Mouse (Mus musculus) limb, embryonic 13.5 days (tissue): ENCODE measurements at regions not wholly inside any gene's neighbourhood (a gene's known extent, or its start where the extent isn't known, plus 50 kb on each side); places are given as distances from the start of the nearest gene placed in this dataset.

Experiments
- ATAC-seq: fragments of 200-750 bp; cut with Nextera tagmentation; 2 replicates; pipeline ENCODE4 v1.8.0; 2017; ENCODE audit warnings: low read depth, moderate number of reproducible peaks, moderate TSS enrichment; ENCODE audit not compliant: low FRiP score
- H3K27ac ChIP-seq: fragments of 300-500 bp; sonication (generic); 2 replicates; pipeline ENCODE4 v1.5.1; 2015; ENCODE audit warnings: inconsistent platforms, mild to moderate bottlenecking, moderate library complexity
- H3K27me3 ChIP-seq: fragments of 300-500 bp; sonication (generic); 2 replicates; pipeline ENCODE4 v1.6.1; 2015; ENCODE audit warnings: mild to moderate bottlenecking, inconsistent platforms
- H3K36me3 ChIP-seq: fragments of 300-500 bp; sonication (generic); 2 replicates; pipeline ENCODE4 v1.6.1; 2015; ENCODE audit warnings: inconsistent platforms, mild to moderate bottlenecking, moderate library complexity
- H3K4me1 ChIP-seq: fragments of 300-500 bp; sonication (generic); 2 replicates; pipeline ENCODE4 v1.6.1; 2015; ENCODE audit warnings: inconsistent platforms
- H3K4me2 ChIP-seq: fragments of 300-500 bp; sonication (generic); replicated peaks from 2 replicates; pipeline ENCODE4 v1.6.1; 2015; ENCODE audit warnings: inconsistent platforms, mild to moderate bottlenecking, moderate library complexity
- H3K4me3 ChIP-seq: fragments of 300-500 bp; sonication (generic); 2 replicates; pipeline ENCODE4 v1.5.1; 2015; ENCODE audit warnings: moderate library complexity, mild to moderate bottlenecking, inconsistent platforms
- H3K9ac ChIP-seq: fragments of 300-500 bp; sonication (generic); 2 replicates; pipeline ENCODE4 v1.6.1; 2015; ENCODE audit warnings: mild to moderate bottlenecking, inconsistent platforms
- H3K9me3 ChIP-seq: fragments of 300-500 bp; sonication (generic); 2 replicates; pipeline ENCODE4 v1.6.1; 2016; ENCODE audit warnings: inconsistent platforms
- WGBS: fragments of 180-500 bp; shearing (Covaris S2); methylation state at CpG from one replicate; pipeline ENCODE4 v1.1.7; 2015; 5-methylcytosine and 5-hydroxymethylcytosine counted together

DNA sequence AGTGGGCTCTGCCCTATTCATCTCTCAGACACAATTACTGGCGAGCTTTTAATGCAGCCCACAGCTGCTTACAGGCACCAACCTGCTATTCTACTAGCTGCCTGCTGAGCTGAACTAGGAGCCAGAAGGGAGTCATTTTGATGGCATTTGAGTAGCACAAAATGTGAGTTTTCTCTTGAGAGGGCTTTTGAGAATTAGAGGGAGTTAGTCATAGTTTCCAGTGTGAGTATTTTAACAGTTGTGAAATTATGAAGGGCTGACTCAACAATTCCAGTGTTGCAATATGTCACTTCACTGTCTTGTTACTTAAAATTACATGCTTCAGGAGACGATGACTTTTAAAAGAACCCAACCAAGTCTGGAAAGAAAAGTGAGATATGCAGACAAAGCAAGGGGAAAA lies 54.4 kb upstream of the Ly86 start:
- no peaks in the 10 kb centered on the region for H3K9me3 ChIP-seq
- no peak overlapping the region; the same call in 1 of the 2 replicates for H3K27ac ChIP-seq
- WGBS = 26% methylated on average over 2 of the region's 2 CpGs
- no peak for ATAC-seq
- H3K4me3 ChIP-seq = no peak overlapping the region
- H3K9ac ChIP-seq = no peak overlapping the region
- H3K27me3 ChIP-seq = no peaks in the 10 kb centered on the region
- H3K4me1 ChIP-seq = no peaks in the 10 kb centered on the region
- H3K36me3 ChIP-seq = no peaks in the 10 kb centered on the region
- no peak overlapping the region for H3K4me2 ChIP-seq

DNA sequence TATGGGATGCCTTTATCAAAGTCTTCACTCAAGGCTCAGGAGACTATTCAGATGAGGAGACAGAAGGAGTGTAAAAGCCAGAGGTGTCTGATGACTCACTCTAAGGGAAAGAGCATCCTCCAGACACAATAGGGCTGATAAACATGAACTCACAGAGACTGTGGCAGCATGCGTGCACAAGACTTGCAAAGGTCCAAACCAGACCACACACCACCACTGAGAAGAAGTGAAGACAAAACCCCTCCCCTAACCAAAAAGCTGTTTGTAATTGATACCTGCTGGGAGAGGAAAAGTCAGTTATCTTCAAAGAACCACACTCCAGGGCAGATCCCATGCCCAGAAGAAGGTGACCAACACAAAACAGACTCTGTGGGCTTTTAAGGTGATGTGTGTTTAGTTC lies 56.0 kb upstream of the Ly86 start:
- no peak overlapping the region for H3K4me3 ChIP-seq
- WGBS = 46% methylated on average over 1 of the region's 1 CpGs
- ATAC-seq = no peak

DNA sequence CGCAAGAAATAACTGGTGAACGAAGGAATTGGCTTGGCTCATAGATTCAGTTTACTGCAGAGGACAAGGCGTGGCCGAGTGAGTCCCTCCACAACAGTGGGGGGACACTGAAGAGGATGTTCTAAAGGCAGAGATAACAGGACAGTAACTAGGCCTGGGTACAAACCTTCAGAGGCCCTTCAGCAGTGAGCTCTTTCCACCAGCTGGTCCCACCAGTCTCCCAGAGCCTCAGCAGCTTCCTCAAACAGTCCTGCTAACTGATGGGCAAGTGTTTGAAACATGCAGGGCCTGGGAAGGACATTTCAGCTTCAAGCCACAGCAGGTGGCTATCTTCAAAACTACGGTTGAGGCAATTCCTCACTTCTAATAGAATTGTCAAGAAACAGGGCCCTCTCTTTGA lies 62.5 kb upstream of the Ly86 start:
- Histone ChIP-seq H3K4me3 (no peak overlapping the region), H3K9ac (no peak overlapping the region), H3K27me3 (no peaks in the 10 kb centered on the region), H3K36me3 (no peaks in the 10 kb centered on the region), H3K27ac (no peak overlapping the region), H3K9me3 (no peaks in the 10 kb centered on the region), H3K4me1 (no peaks in the 10 kb centered on the region), H3K4me2 (no peak overlapping the region)
- WGBS = 79% methylated on average over 5 of the region's 5 CpGs
- ATAC-seq = no peak

More for the DNA sequence above, 56.0 kb upstream of the Ly86 start:
- Histone ChIP-seq H3K9ac (no peak overlapping the region), H3K9me3 (no peaks in the 10 kb centered on the region), H3K4me1 (no peaks in the 10 kb centered on the region), H3K27ac (no peak overlapping the region), H3K27me3 (no peaks in the 10 kb centered on the region), H3K36me3 (no peaks in the 10 kb centered on the region), H3K4me2 (no peak overlapping the region)

DNA sequence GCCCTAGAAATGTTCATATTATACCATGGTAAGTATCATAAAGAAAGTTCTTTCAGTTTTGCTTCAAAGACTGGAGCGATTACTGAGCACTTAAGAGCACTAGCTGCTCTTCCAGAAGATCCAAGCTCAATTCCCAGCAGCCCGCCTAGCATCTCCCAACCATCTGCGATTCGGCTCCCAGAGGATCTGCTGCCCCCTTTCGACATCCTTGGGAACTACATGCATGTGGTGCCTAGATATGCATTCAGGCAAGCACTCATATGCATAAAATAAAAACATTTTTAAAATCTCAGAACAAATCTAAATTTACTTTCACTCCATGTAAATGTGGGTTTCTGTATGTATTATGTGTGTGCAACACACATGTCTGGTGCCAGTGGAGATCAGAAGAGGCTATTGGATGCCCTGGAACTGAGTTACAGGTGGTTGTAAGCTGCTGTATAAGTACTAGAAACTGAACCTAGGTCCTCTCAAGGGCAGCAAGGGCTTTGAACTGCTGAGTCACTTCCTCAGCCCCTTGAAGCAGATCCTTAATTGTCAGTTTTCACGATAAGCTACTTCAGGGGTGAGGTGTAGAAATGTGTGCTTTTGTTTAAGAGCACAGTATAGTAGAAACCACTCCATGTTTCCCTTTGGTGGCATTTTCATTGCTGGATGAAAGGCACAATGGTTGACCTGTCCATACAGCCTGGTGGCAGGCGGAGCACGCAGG lies 65.8 kb upstream of the Ly86 start:
- no peak overlapping the region for H3K9ac ChIP-seq
- H3K36me3 ChIP-seq = no peaks in the 10 kb centered on the region
- no peak for ATAC-seq
- no peak overlapping the region for H3K4me2 ChIP-seq
- no peak overlapping the region for H3K27ac ChIP-seq
- H3K27me3 ChIP-seq = no peaks in the 10 kb centered on the region
- 92% methylated on average over 8 of the region's 8 CpGs for WGBS
- H3K4me3 ChIP-seq = no peak overlapping the region
- H3K9me3 ChIP-seq = no peaks in the 10 kb centered on the region
- H3K4me1 ChIP-seq = peaks cover 7% of the 10 kb centered on the region; the same call in 1 of the 2 replicates

DNA sequence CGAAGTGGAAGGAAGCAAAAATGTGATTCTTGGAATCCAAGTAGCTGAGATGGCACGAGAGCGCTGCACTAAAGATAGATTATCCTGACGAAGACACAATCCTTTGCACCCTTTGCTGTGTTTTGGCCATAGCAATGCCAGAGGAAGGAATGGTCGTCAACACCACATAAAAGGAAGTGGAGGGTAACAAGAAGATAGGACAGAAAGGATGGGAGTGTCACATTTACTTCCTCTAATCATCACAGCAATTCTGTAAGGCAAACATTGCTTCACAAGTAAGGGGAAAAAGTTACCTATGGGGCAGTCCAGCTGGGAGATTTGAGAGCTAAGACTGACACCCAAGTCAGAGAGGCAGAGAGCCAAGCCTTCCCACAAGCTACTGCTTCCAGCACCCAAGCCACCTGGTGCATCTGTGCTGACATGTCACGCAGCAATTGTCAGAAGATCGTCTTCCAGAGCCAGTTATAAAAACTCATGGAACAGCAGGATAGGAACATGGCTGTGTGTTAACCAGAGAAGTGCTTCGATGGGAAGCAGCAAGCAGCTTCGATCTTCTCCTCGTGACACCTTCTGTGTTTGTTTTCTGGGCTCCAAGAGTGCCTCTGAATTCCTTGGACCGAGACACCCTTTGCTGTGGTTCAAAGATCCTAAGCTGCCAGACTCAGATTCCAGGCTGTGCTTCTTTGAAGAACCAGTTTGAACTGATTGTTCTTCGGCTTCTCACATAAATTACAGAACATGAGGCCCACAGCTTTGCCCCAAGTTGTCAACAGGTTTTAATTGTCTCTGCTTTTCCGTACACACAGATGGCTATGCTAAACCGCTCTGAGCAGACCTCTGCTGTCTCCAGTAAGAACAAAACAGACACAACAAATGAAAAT lies 95.2 kb upstream of the Ly86 start:
- Histone ChIP-seq H3K27me3 (no peaks in the 10 kb centered on the region), H3K36me3 (no peaks in the 10 kb centered on the region), H3K4me2 (no peak overlapping the region), H3K9me3 (no peaks in the 10 kb centered on the region), H3K4me3 (no peak overlapping the region), H3K4me1 (peaks cover 7% of the 10 kb centered on the region; the same call in 1 of the 2 replicates), H3K27ac (no peak overlapping the region), H3K9ac (no peak overlapping the region)
- 39% methylated on average over 14 of the region's 14 CpGs for WGBS
- no peak for ATAC-seq

DNA sequence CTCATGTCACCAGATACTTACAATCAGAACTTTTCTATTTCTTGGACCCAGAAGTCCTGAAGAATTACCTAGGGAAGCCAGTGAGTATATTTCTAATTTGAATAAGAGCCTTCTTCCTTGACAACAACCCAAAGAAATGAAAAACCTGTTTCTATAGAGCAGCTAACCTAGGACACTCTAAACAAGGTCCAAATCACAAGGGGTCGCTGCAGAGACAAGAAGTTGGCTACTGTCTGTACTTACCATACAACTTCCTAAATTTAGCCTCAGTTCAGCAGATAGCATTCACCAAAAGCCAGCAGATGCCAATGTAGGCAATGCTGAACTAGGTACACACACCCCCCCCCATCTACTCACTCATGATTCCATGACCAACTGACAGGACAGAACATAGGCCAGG lies 96.3 kb upstream of the Ly86 start:
- Histone ChIP-seq H3K4me3 (no peak overlapping the region), H3K27me3 (no peaks in the 10 kb centered on the region), H3K36me3 (no peaks in the 10 kb centered on the region), H3K9ac (no peak overlapping the region), H3K4me1 (peaks cover 7% of the 10 kb centered on the region; the same call in 1 of the 2 replicates), H3K4me2 (no peak overlapping the region), H3K27ac (no peak overlapping the region), H3K9me3 (no peaks in the 10 kb centered on the region)
- WGBS = 91% methylated on average over 1 of the region's 1 CpGs
- ATAC-seq = no peak

DNA sequence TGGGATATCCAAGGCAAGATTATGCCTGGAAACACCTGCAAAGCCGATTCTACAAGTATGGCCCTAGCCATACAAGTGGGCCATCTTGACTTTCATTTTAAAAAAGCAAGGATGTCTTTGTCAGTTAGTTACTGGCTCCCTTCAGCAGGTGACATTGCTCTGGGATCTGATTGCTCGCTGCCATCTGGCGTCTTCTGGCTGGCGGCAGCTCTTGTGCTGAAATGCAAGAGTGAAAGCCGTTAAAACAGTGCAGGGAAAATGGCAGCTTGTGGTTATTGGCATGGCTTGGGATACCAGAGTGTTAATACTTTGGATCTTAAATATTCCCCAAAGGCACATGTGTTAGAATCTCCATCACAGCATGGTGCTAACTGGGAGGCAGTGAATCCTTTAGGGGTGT lies 105.0 kb upstream of the Ly86 start:
- Histone ChIP-seq H3K4me3 (no peak overlapping the region), H3K27ac (no peak overlapping the region), H3K4me1 (no peaks in the 10 kb centered on the region), H3K9me3 (no peaks in the 10 kb centered on the region), H3K36me3 (no peaks in the 10 kb centered on the region), H3K9ac (no peak overlapping the region), H3K27me3 (no peaks in the 10 kb centered on the region), H3K4me2 (no peak overlapping the region)
- 85% methylated on average over 5 of the region's 5 CpGs for WGBS
- ATAC-seq = no peak

DNA sequence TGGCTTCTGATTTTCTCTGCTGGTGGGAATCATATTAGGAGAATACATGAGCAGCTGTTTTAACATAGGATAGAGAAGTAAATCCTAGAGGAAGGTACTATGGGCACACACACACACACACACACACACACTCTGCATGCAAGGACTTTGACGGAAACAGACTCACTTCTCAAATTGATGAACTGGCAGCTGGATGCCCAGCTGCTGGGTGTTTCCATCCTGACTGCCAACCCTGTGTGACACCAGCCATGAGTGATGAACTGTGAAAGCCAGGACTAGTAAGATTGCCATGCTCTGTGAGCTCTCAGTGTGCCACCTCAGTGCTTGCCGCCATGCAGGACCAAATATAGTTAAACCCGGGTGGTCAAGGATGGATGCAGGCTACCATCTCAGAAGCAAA lies 107.7 kb upstream of the Ly86 start:
- Histone ChIP-seq H3K9me3 (no peaks in the 10 kb centered on the region), H3K27ac (no peak overlapping the region), H3K4me2 (no peak overlapping the region), H3K4me3 (no peak overlapping the region), H3K9ac (no peak overlapping the region), H3K4me1 (no peaks in the 10 kb centered on the region), H3K36me3 (no peaks in the 10 kb centered on the region), H3K27me3 (no peaks in the 10 kb centered on the region)
- no peak for ATAC-seq
- WGBS = 91% methylated on average over 3 of the region's 3 CpGs

DNA sequence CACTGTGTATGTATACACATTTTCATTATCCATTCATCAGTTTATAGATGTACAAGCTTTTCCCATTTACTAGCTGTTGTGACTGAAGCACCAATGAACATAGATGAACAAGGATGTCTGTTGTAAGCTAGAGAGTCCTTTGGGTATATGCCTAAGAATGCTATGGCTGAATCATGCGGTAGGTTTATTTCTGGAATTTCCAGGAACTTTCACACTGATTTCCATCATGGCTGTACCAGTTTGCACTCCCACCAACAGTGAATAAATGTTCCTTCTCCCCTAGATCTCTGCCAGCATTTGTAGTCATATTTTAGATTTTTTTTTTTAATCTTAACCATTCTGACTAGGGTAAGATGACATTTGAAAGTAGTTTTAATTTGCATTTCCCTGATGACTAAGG lies 119.2 kb upstream of the Ly86 start:
- no peak for ATAC-seq
- Histone ChIP-seq H3K4me3 (no peak overlapping the region), H3K9ac (no peak overlapping the region), H3K4me1 (no peaks in the 10 kb centered on the region), H3K36me3 (no peaks in the 10 kb centered on the region), H3K27me3 (no peaks in the 10 kb centered on the region), H3K9me3 (no peaks in the 10 kb centered on the region), H3K27ac (no peak overlapping the region), H3K4me2 (no peak overlapping the region)
- 76% methylated on average over 1 of the region's 1 CpGs for WGBS

DNA sequence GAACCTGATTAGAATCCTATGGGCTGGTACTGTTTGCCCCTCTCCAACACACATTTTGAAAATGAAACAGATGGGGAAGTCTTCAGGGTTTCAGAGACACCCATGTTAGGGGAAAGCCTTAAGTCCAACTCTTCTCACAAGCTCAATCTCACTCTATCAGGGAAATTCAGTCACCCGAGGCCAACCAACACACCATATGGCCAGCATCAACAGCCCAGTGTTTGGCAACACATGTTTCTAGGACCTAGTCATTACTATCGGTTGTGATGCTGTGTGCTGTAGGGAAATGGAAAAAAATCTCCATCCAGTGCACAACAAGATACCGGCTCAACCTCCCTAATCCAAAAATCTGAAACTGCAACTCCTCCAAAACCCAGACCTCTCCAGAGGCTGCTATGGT lies 124.6 kb upstream of the Ly86 start:
- ATAC-seq = no peak
- H3K27ac ChIP-seq = no peak overlapping the region
- no peak overlapping the region for H3K4me3 ChIP-seq
- no peaks in the 10 kb centered on the region for H3K27me3 ChIP-seq
- H3K9me3 ChIP-seq = no peaks in the 10 kb centered on the region
- H3K4me2 ChIP-seq = no peak overlapping the region
- 69% methylated on average over 3 of the region's 3 CpGs for WGBS
- 0 out of 2 replicates have a peak, but pooled peaks cover under 1% of the 10 kb centered on the region for H3K4me1 ChIP-seq
- no peak overlapping the region for H3K9ac ChIP-seq
- no peaks in the 10 kb centered on the region for H3K36me3 ChIP-seq

DNA sequence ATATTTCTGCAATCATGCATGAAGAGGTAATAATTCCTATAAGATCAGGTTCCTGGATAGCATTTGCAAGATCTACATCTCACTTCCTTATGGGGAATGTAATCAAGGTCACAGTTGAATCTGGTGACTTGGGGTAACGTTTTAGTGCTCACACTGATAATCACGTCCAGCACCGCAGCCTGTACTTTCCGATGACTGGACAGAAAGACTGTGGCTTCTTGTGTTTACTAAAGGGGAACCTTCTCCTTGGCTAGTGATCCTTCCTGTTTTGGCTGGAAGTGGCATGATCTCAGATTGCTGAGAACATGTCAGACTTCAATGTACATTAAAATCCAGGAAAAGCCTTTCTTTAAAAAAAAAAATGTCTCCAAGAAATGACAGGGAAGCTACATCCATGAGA lies 126.4 kb upstream of the Ly86 start:
- Histone ChIP-seq H3K4me2 (no peak overlapping the region), H3K4me1 (peaks cover 12% of the 10 kb centered on the region; the same call in 1 of the 2 replicates), H3K27ac (no peak overlapping the region), H3K9ac (no peak overlapping the region), H3K9me3 (no peaks in the 10 kb centered on the region), H3K4me3 (no peak overlapping the region), H3K36me3 (no peaks in the 10 kb centered on the region), H3K27me3 (no peaks in the 10 kb centered on the region)
- WGBS = 81% methylated on average over 4 of the region's 4 CpGs
- ATAC-seq = no peak

DNA sequence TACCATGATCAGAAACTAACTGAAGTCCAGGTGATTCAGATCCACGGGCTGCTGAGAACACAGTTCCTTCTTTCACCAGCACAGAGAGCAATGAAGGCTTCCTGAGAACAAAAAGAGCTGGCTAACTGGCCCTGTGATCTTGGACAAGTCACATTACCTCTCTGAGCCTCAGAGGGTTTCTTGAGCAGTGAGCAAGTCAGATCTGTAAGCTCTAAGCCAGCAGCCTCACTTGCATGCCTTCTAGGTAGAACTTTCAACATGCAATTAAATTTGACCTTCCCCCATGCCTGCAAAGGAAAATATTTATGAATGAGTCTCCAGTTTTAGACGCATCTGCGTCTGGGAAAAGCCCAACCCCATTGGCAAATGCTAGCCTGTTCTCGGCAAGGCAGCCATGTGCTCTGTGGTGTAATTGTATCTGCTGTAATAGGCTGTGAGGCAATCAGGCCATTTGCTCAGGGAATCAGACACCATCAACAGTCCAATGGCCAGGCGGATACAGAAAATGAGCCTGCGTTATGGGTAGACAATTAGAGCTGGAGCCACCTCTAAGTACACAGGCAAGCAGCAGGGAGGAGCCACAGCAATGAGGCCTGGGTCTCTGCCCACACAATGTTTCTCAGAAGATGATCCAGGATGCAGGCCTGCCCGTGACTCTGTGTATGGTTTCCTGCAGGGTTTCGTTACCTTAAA lies 130.3 kb upstream of the Ly86 start:
- no peaks in the 10 kb centered on the region for H3K9me3 ChIP-seq
- H3K27me3 ChIP-seq = no peaks in the 10 kb centered on the region
- no peak overlapping the region for H3K9ac ChIP-seq
- ATAC-seq = peak; percentile 82
- H3K4me1 ChIP-seq = peaks cover 12% of the 10 kb centered on the region; the same call in 1 of the 2 replicates
- no peak overlapping the region for H3K4me2 ChIP-seq
- no peak overlapping the region for H3K4me3 ChIP-seq
- H3K36me3 ChIP-seq = no peaks in the 10 kb centered on the region
- no peak overlapping the region for H3K27ac ChIP-seq
- WGBS = 37% methylated on average over 8 of the region's 8 CpGs
